Mouse (Mus musculus) cerebellum, adult 11-12 months (tissue): ENCODE results near the gene Msmp.

Source experiments
- DNase-seq: peaks from one replicate; pipeline ENCODE4 v3.0.0; 2022

Msmp gene

GRCm38 (mm10) chr4:43591961-43592360, 7.7 kb upstream of the Msmp start:
- no peak for DNase-seq

- DNase-seq, result no peak
Observed at GRCm38 (mm10) chr4:43591543-43591942, 7.2 kb upstream of the Msmp start.

GRCm38 (mm10) chr4:43587681-43588080, 3.4 kb upstream of the Msmp start:
- DNase-seq, result no peak

- DNase-seq, result peak; percentile 8
Observed at GRCm38 (mm10) chr4:43586411-43586810, 2.1 kb upstream of the Msmp start.

GRCm38 (mm10) chr4:43585682-43586081, 1.4 kb upstream of the Msmp start:
- no peak for DNase-seq

- no peak for DNase-seq
Observed at GRCm38 (mm10) chr4:43583421-43583820, 873 bp downstream of the Msmp start.

- DNase-seq, result no peak
Observed at GRCm38 (mm10) chr4:43582241-43582640, 2.1 kb downstream of the Msmp start.

GRCm38 (mm10) chr4:43581381-43581780, 2.9 kb downstream of the Msmp start:
- peak; percentile 7 for DNase-seq

GRCm38 (mm10) chr4:43580721-43581120, 3.6 kb downstream of the Msmp start:
- DNase-seq, result peak; percentile 9

- DNase-seq, result peak; percentile 17
Observed at GRCm38 (mm10) chr4:43579731-43580130, 4.6 kb downstream of the Msmp start.

- peak; percentile 19 for DNase-seq
Observed at GRCm38 (mm10) chr4:43579256-43579655, 5.0 kb downstream of the Msmp start.

- DNase-seq, result peak; percentile 88
Observed at GRCm38 (mm10) chr4:43578376-43579204, 5.7 kb downstream of the Msmp start, which contains the start of the genes Rgp1 and Gba2. TSS of gene Rgp1 (plus strand) at chr4:43578715. TSS of gene Gba2 (minus strand) at chr4:43578873.

- no peak for DNase-seq
Observed at GRCm38 (mm10) chr4:43577237-43577881, 6.9 kb downstream of the Msmp start.

- DNase-seq, result no peak
Observed at GRCm38 (mm10) chr4:43575356-43575755, 8.9 kb downstream of the Msmp start.

- DNase-seq, result no peak
Observed at GRCm38 (mm10) chr4:43573561-43573960, 10.7 kb downstream of the Msmp start.

GRCm38 (mm10) chr4:43571395-43572045, 12.8 kb downstream of the Msmp start:
- no peak for DNase-seq

GRCm38 (mm10) chr4:43567140-43567539, 17.2 kb downstream of the Msmp start:
- no peak for DNase-seq

- DNase-seq, result no peak
Observed at GRCm38 (mm10) chr4:43564231-43564630, 20.1 kb downstream of the Msmp start.

GRCm38 (mm10) chr4:43563601-43563875, 20.8 kb downstream of the Msmp start:
- no peak for DNase-seq

GRCm38 (mm10) chr4:43562769-43563600, 21.3 kb downstream of the Msmp start:
- DNase-seq, result no peak

GRCm38 (mm10) chr4:43561997-43562768, 22.1 kb downstream of the Msmp start, which contains the start of the genes Creb3 and Tln1:
TSS of gene Creb3 (plus strand) at chr4:43562332.
TSS of gene Tln1 (minus strand) at chr4:43562691.
- peak; percentile 92 for DNase-seq

GRCm38 (mm10) chr4:43561436-43561996, 22.8 kb downstream of the Msmp start:
- no peak for DNase-seq
